Mouse (Mus musculus): Measurements from ENCODE around the gene Wnt3a.

- TF ChIP-seq POLR2A (IDR thresholded peaks at IDR 0.05; ENCODE audit: extremely low read depth, insufficient read depth, low read length), result no peak
- TF ChIP-seq CTCF (IDR thresholded peaks at IDR 0.05; ENCODE audit: extremely low read depth, insufficient read depth, low read length), result no peak
Measured at GRCm38 (mm10) chr11:59262308-59262707, 28.2 kb downstream of the Wnt3a start.
